ENCODE assay signal across 8 mouse cellular contexts in the genomic region with DNA sequence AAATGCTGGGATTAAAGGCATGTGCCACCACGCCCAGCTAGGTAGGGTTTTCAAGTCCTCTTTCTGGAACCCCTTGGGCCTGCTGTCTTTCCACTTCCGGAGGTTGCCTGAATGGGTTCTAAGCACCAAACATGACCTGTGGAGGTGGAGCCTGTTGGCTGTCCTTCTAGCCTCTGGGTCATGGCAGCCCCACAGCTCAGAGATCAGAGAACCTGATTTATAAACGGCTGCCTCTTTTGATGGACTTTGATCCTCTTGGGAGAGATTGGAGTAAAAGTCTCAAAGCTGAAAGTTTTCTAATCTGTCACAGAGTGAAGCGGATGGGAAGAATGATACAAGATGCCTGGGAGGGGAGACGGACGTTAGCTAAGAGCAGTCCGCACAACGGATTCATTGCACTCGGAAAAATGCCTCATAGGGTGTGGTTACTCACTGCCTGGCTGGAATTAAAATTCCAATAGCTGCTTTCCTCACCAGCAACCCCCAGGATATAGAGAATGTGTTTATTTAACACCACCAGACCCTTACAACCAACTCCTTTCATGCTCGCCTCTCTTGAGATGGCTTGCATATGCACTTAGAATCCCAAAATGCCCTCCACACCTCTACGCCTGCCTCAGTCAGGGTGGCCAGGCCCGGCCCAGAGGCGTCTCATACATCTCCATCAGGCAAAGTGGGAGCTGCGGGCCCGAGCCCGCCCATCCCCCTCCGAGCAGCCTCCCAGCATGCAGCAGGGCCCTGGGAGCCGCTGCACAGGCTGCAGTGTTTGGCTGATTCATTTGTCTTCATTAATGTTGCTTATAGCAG.
DNase-seq lines count a peak whose midpoint lies in the region; ATAC-seq and TF ChIP-seq lines count a peak whose summit lies in the region.

No protein-coding gene starts in this region.

- H3K9ac ChIP-seq in hindbrain, embryonic 13.5 days = peak overlapping the region; percentile 51; the same call in 1 of the 2 replicates
- no peak overlapping the region for H3K9ac ChIP-seq in midbrain, postnatal 0 days (replicated peaks; ENCODE audit: low read length, poor library complexity, severe bottlenecking)

- peak; percentile 83 for ATAC-seq in hindbrain, embryonic 13.5 days (ENCODE audit: low FRiP score)
- peak; percentile 73; the same call in 1 of the 2 replicates for ATAC-seq in midbrain, postnatal 0 days (ENCODE audit: low FRiP score)

- no peaks in the 10 kb centered on the region for H3K27me3 ChIP-seq in hindbrain, embryonic 13.5 days
- no peaks in the 10 kb centered on the region for H3K27me3 ChIP-seq in midbrain, postnatal 0 days (ENCODE audit: insufficient read depth, low read length)

- no peak overlapping the region for H3K4me2 ChIP-seq in hindbrain, embryonic 13.5 days
- no peak overlapping the region for H3K4me2 ChIP-seq in midbrain, postnatal 0 days (ENCODE audit: low read depth, low read length, poor library complexity, severe bottlenecking)

- peak overlapping the region; percentile 80 for H3K27ac ChIP-seq in hindbrain, embryonic 13.5 days
- no peak overlapping the region for H3K27ac ChIP-seq in midbrain, postnatal 0 days (ENCODE audit: low read depth, low read length)

- no peaks in the 10 kb centered on the region for H3K36me3 ChIP-seq in hindbrain, embryonic 13.5 days
- H3K36me3 ChIP-seq in midbrain, postnatal 0 days (ENCODE audit: insufficient read depth, low read length) = no peaks in the 10 kb centered on the region

- DNase-seq in kidney, adult 9 months = peak; percentile 17
- DNase-seq in kidney, adult 8-10 months = no peak
- peak; percentile 35 for DNase-seq in embryo, embryonic 10 days (ENCODE audit: low spot score)
- no peak for DNase-seq in midbrain, postnatal 0 days (ENCODE audit: low spot score)
- DNase-seq in natural killer cell, adult 2 months (ENCODE audit: low spot score in 2 of 2) = no peak
- DNase-seq in cerebellum, adult 9-11 months = no peak
- no peak for DNase-seq in adrenal gland, adult 8-10 months

- WGBS in hindbrain, embryonic 13.5 days = 35% methylated on average over 18 of the region's 18 CpGs
- WGBS in midbrain, postnatal 0 days = 42% methylated on average over 18 of the region's 18 CpGs

- H3K4me1 ChIP-seq in hindbrain, embryonic 13.5 days (replicated peaks) = peaks cover 50% of the 10 kb centered on the region
- peaks cover 4% of the 10 kb centered on the region; the same call in 1 of the 2 replicates for H3K4me1 ChIP-seq in midbrain, postnatal 0 days (ENCODE audit: insufficient read depth, low read length)

- H3K9me3 ChIP-seq in hindbrain, embryonic 13.5 days = no peaks in the 10 kb centered on the region
- H3K9me3 ChIP-seq in midbrain, postnatal 0 days (ENCODE audit: low read length) = no peaks in the 10 kb centered on the region

- no peak overlapping the region for H3K4me3 ChIP-seq in hindbrain, embryonic 13.5 days
- no peak overlapping the region for H3K4me3 ChIP-seq in midbrain, postnatal 0 days (ENCODE audit: low read depth, low read length)

- TF ChIP-seq CTCF in midbrain, postnatal 0 days (IDR thresholded peaks at IDR 0.05) = no peak

Comparison
In these comparisons a context has a peak if more than half of its experiments do, and no peak if none do; other contexts are left out.
1. DNase-seq: peak in kidney, adult 9 months (single experiment) and embryo, embryonic 10 days (single experiment); none in kidney, adult 8-10 months (0 of 2), midbrain, postnatal 0 days (single experiment), natural killer cell, adult 2 months (0 of 2), cerebellum, adult 9-11 months (single experiment) and adrenal gland, adult 8-10 months (single experiment).